8 mouse cellular contexts compared by ENCODE assay signal in genomic region chr2:10047758-10048436, GRCm38 (mm10). TPM values are rescaled to one million over a fixed set of nuclear protein-coding genes. Genes with fewer than 3 reads are reported as not detected.
DNase-seq lines count a peak whose midpoint lies in the region; ATAC-seq and TF ChIP-seq lines count a peak whose summit lies in the region.

No protein-coding gene starts in this region.

- no peak for TF ChIP-seq POLR2A in thymus, adult 2 months (IDR thresholded peaks at IDR 0.05; ENCODE audit: control insufficient read depth, extremely low read depth, insufficient read depth, low read length, poor library complexity)
- TF ChIP-seq POLR2A in bone marrow, adult 2 months (IDR thresholded peaks at IDR 0.05; ENCODE audit: borderline replicate concordance, control insufficient read depth, low read depth, low read length), result no peak

- under 1% methylated on average over 47 of the region's 47 CpGs for WGBS in thymus, adult 2 months
- under 1% methylated on average over 47 of the region's 47 CpGs for WGBS in bone marrow, adult 2 months
- under 1% methylated on average over 46 of the region's 47 CpGs for WGBS in forebrain, embryonic 12.5 days
- under 1% methylated on average over 47 of the region's 47 CpGs for WGBS in hindbrain, postnatal 0 days
- under 1% methylated on average over 47 of the region's 47 CpGs for WGBS in liver, embryonic 13.5 days (ENCODE audit: insufficient replicate concordance)

- peaks cover 6% of the 10 kb centered on the region; the same call in 1 of the 2 replicates for H3K4me1 ChIP-seq in thymus, adult 2 months (replicated peaks; ENCODE audit: control insufficient read depth, insufficient read depth, low read length)
- H3K4me1 ChIP-seq in bone marrow, adult 2 months (ENCODE audit: control insufficient read depth, insufficient read depth, low read length), result no peaks in the 10 kb centered on the region; the same call in 1 of the 2 replicates
- H3K4me1 ChIP-seq in forebrain, embryonic 12.5 days, result peaks cover 19% of the 10 kb centered on the region
- no peaks in the 10 kb centered on the region for H3K4me1 ChIP-seq in hindbrain, postnatal 0 days (ENCODE audit: insufficient read depth, low read length)
- H3K4me1 ChIP-seq in liver, embryonic 13.5 days (replicated peaks), result peaks cover 20% of the 10 kb centered on the region

- TF ChIP-seq CTCF in thymus, adult 2 months (IDR thresholded peaks at IDR 0.05; ENCODE audit: borderline replicate concordance, control insufficient read depth, extremely low read depth, insufficient read depth, low read length, poor library complexity), result no peak
- TF ChIP-seq CTCF in bone marrow, adult 2 months (IDR thresholded peaks at IDR 0.05; ENCODE audit: control insufficient read depth, insufficient read depth, low read length), result no peak
- TF ChIP-seq CTCF in hindbrain, postnatal 0 days (IDR thresholded peaks at IDR 0.05; ENCODE audit: low read depth), result peak; percentile 56

- H3K4me2 ChIP-seq in forebrain, embryonic 12.5 days, result peak overlapping the region; percentile 86
- peak overlapping the region; percentile 96 for H3K4me2 ChIP-seq in hindbrain, postnatal 0 days (ENCODE audit: low read depth, low read length)
- H3K4me2 ChIP-seq in liver, embryonic 13.5 days, result peak overlapping the region; percentile 86

- H3K9me3 ChIP-seq in forebrain, embryonic 12.5 days, result no peaks in the 10 kb centered on the region
- no peaks in the 10 kb centered on the region for H3K9me3 ChIP-seq in hindbrain, postnatal 0 days (ENCODE audit: low read length)
- H3K9me3 ChIP-seq in liver, embryonic 13.5 days (replicated peaks), result no peaks in the 10 kb centered on the region

- ATAC-seq in forebrain, embryonic 12.5 days (ENCODE audit: low FRiP score), result peak; percentile 74; the same call in 1 of the 2 replicates
- ATAC-seq in hindbrain, postnatal 0 days, result peak; percentile 84
- peak; percentile 62 for ATAC-seq in liver, embryonic 13.5 days (ENCODE audit: low read depth)

- H3K9ac ChIP-seq in forebrain, embryonic 12.5 days, result peak overlapping the region; percentile 79
- H3K9ac ChIP-seq in hindbrain, postnatal 0 days (replicated peaks; ENCODE audit: low read length), result peak overlapping the region; percentile 76
- H3K9ac ChIP-seq in liver, embryonic 13.5 days, result peak overlapping the region; percentile 91

- H3K27ac ChIP-seq in thymus, adult 2 months (ENCODE audit: control insufficient read depth, insufficient read depth, low read length), result no peak overlapping the region
- H3K27ac ChIP-seq in bone marrow, adult 2 months (ENCODE audit: control insufficient read depth, insufficient read depth, low read depth, low read length, poor library complexity), result peak overlapping the region; percentile 34; the same call in 1 of the 2 replicates
- H3K27ac ChIP-seq in forebrain, embryonic 12.5 days, result peak overlapping the region; percentile 63; the same call in 1 of the 2 replicates
- peak overlapping the region; percentile 67; the same call in 1 of the 2 replicates for H3K27ac ChIP-seq in hindbrain, postnatal 0 days
- H3K27ac ChIP-seq in liver, embryonic 13.5 days, result peak overlapping the region; percentile 50; the same call in 1 of the 2 replicates

- H3K4me3 ChIP-seq in thymus, adult 2 months (ENCODE audit: control insufficient read depth, insufficient read depth, low read length), result peak overlapping the region; percentile 92
- peak overlapping the region; percentile 96 for H3K4me3 ChIP-seq in bone marrow, adult 2 months (replicated peaks; ENCODE audit: control insufficient read depth, low read depth, low read length)
- H3K4me3 ChIP-seq in forebrain, embryonic 12.5 days (replicated peaks), result peak overlapping the region; percentile 90
- H3K4me3 ChIP-seq in hindbrain, postnatal 0 days (ENCODE audit: low read length), result peak overlapping the region; percentile 92
- H3K4me3 ChIP-seq in liver, embryonic 13.5 days (replicated peaks), result peak overlapping the region; percentile 99

- H3K27me3 ChIP-seq in thymus, adult 2 months (ENCODE audit: control insufficient read depth, insufficient read depth, low read length), result no peaks in the 10 kb centered on the region
- no peaks in the 10 kb centered on the region for H3K27me3 ChIP-seq in forebrain, embryonic 12.5 days
- H3K27me3 ChIP-seq in hindbrain, postnatal 0 days (ENCODE audit: insufficient read depth, low read length), result no peaks in the 10 kb centered on the region
- no peaks in the 10 kb centered on the region for H3K27me3 ChIP-seq in liver, embryonic 13.5 days

- DNase-seq in thymus, adult 2 months, result no peak
- DNase-seq in thymus, postnatal 4 days, result no peak
- DNase-seq in hindbrain, postnatal 0 days (ENCODE audit: low spot score), result peak; percentile 63
- DNase-seq in liver, embryonic 13.5 days, result peak; percentile 17
- DNase-seq in natural killer cell, adult 2 months (ENCODE audit: low spot score in 2 of 2), result peak; percentile 1 to 4
- peak; percentile 57 for DNase-seq in testis, postnatal 10 days (ENCODE audit: low spot score)

- H3K36me3 ChIP-seq in thymus, adult 2 months (ENCODE audit: control insufficient read depth, insufficient read depth, low read length), result no peaks in the 10 kb centered on the region
- no peaks in the 10 kb centered on the region for H3K36me3 ChIP-seq in forebrain, embryonic 12.5 days (replicated peaks)
- H3K36me3 ChIP-seq in hindbrain, postnatal 0 days (ENCODE audit: insufficient read depth, low read length), result no peaks in the 10 kb centered on the region
- no peaks in the 10 kb centered on the region for H3K36me3 ChIP-seq in liver, embryonic 13.5 days

RNA-seq across cellular contexts. Expression of gene Taf3, which starts 0.5 kb away (rescaled TPM):
- polyA plus RNA-seq in thymus, adult 2 months (2012; rRNA removed), result 10.0 and 13.5 TPM in 2 replicates
- polyA plus RNA-seq in bone marrow, adult 2 months (2011; ENCODE audit: insufficient read depth, insufficient read length, low replicate concordance, missing spikeins), result 6.5 and 7.9 TPM in 2 replicates
- polyA plus RNA-seq in forebrain, embryonic 12.5 days (2016; fragmentation: Nextera tagmentation; extraction: Ambion mirVana), result 17.3 and 18.4 TPM in 2 replicates
- total RNA-seq in hindbrain, postnatal 0 days (2014; rRNA removed), result 2.7 and 5.1 TPM in 2 replicates
- polyA plus RNA-seq in hindbrain, postnatal 0 days (2015; fragmentation: Nextera tagmentation; extraction: Ambion mirVana), result 10.0 and 10.3 TPM in 2 replicates
- polyA plus RNA-seq in liver, embryonic 13.5 days (2015; fragmentation: Nextera tagmentation; extraction: Ambion mirVana), result 8.0 and 9.4 TPM in 2 replicates

RNA-seq across cellular contexts. Expression of gene Atp5c1, which starts 32.4 kb away (rescaled TPM):
- 290 and 428 TPM in 2 replicates for polyA plus RNA-seq in thymus, adult 2 months (2012; rRNA removed)
- 71.5 and 128 TPM in 2 replicates for polyA plus RNA-seq in bone marrow, adult 2 months (2011; ENCODE audit: insufficient read depth, insufficient read length, low replicate concordance, missing spikeins)
- polyA plus RNA-seq in forebrain, embryonic 12.5 days (2016; fragmentation: Nextera tagmentation; extraction: Ambion mirVana), result 465 and 477 TPM in 2 replicates
- 368 and 408 TPM in 2 replicates for total RNA-seq in hindbrain, postnatal 0 days (2014; rRNA removed)
- polyA plus RNA-seq in hindbrain, postnatal 0 days (2015; fragmentation: Nextera tagmentation; extraction: Ambion mirVana), result 713 and 717 TPM in 2 replicates
- 409 and 441 TPM in 2 replicates for polyA plus RNA-seq in liver, embryonic 13.5 days (2015; fragmentation: Nextera tagmentation; extraction: Ambion mirVana)

RNA-seq across cellular contexts. Expression of gene Kin, which starts 32.5 kb away (rescaled TPM):
- 6.9 and 7.1 TPM in 2 replicates for polyA plus RNA-seq in thymus, adult 2 months (2012; rRNA removed)
- polyA plus RNA-seq in bone marrow, adult 2 months (2011; ENCODE audit: insufficient read depth, insufficient read length, low replicate concordance, missing spikeins), result 54.6 and 81.6 TPM in 2 replicates
- polyA plus RNA-seq in forebrain, embryonic 12.5 days (2016; fragmentation: Nextera tagmentation; extraction: Ambion mirVana), result 44.2 and 44.9 TPM in 2 replicates
- 3.2 and 4.8 TPM in 2 replicates for total RNA-seq in hindbrain, postnatal 0 days (2014; rRNA removed)
- 14.1 and 18.9 TPM in 2 replicates for polyA plus RNA-seq in hindbrain, postnatal 0 days (2015; fragmentation: Nextera tagmentation; extraction: Ambion mirVana)
- polyA plus RNA-seq in liver, embryonic 13.5 days (2015; fragmentation: Nextera tagmentation; extraction: Ambion mirVana), result 19.6 and 22.1 TPM in 2 replicates

Comparison
In these comparisons a context has a peak if more than half of its experiments do, and no peak if none do; other contexts are left out.
1. DNase-seq: peak in hindbrain, postnatal 0 days (single experiment), liver, embryonic 13.5 days (single experiment), natural killer cell, adult 2 months (2 of 2) and testis, postnatal 10 days (single experiment); none in thymus, adult 2 months (single experiment) and thymus, postnatal 4 days (single experiment).
2. Peak in every context shown above with its lines, with median percentiles within 50 percentile points of each other: H3K4me3 ChIP-seq, ATAC-seq, H3K4me2 ChIP-seq and H3K9ac ChIP-seq.